Mouse (Mus musculus): Measurements from ENCODE around the gene Zfhx3.

Gene Zfhx3

GRCm38 (mm10) chr8:108355119-108355777, 412.8 kb downstream of the Zfhx3 start:
- DNase-seq (ENCODE audit: low spot score in 2 of 2) = no peak

- DNase-seq (ENCODE audit: low spot score in 2 of 2) = no peak
These were observed 419.0 kb downstream of the Zfhx3 start for GRCm38 (mm10) chr8:108361402-108361801.

- DNase-seq (ENCODE audit: low spot score in 2 of 2) = no peak
These were observed 420.0 kb downstream of the Zfhx3 start for GRCm38 (mm10) chr8:108362421-108362820.

GRCm38 (mm10) chr8:108363435-108363834, 421.0 kb downstream of the Zfhx3 start:
- DNase-seq (ENCODE audit: low spot score in 2 of 2) = no peak

- no peak for DNase-seq (ENCODE audit: low spot score in 2 of 2)
These were observed 421.4 kb downstream of the Zfhx3 start for GRCm38 (mm10) chr8:108363856-108364255.

- no peak for DNase-seq (ENCODE audit: low spot score in 2 of 2)
These were observed 426.6 kb downstream of the Zfhx3 start for GRCm38 (mm10) chr8:108369081-108369480.

GRCm38 (mm10) chr8:108370731-108371130, 428.3 kb downstream of the Zfhx3 start:
- DNase-seq (ENCODE audit: low spot score in 2 of 2) = no peak

- DNase-seq (ENCODE audit: low spot score in 2 of 2) = no peak
These were observed 430.6 kb downstream of the Zfhx3 start for GRCm38 (mm10) chr8:108373046-108373445.

GRCm38 (mm10) chr8:108378036-108378435, 435.6 kb downstream of the Zfhx3 start:
- DNase-seq (ENCODE audit: low spot score in 2 of 2) = no peak

GRCm38 (mm10) chr8:108383121-108383520, 440.7 kb downstream of the Zfhx3 start:
- DNase-seq (ENCODE audit: low spot score in 2 of 2) = no peak

- DNase-seq (ENCODE audit: low spot score in 2 of 2) = no peak
These were observed 444.9 kb downstream of the Zfhx3 start for GRCm38 (mm10) chr8:108387160-108387912.

- DNase-seq (ENCODE audit: low spot score in 2 of 2) = no peak
These were observed 445.4 kb downstream of the Zfhx3 start for GRCm38 (mm10) chr8:108387913-108388274.

- DNase-seq (ENCODE audit: low spot score in 2 of 2) = peak; percentile 63 to 72
These were observed 450.5 kb downstream of the Zfhx3 start for GRCm38 (mm10) chr8:108392909-108393308.

GRCm38 (mm10) chr8:108402149-108402548, 459.7 kb downstream of the Zfhx3 start:
- peak; percentile 11 to 20 for DNase-seq (ENCODE audit: low spot score in 2 of 2)

GRCm38 (mm10) chr8:108406716-108407494, 464.5 kb downstream of the Zfhx3 start:
- DNase-seq (ENCODE audit: low spot score in 2 of 2) = no peak

- DNase-seq (ENCODE audit: low spot score in 2 of 2) = no peak
These were observed 476.9 kb downstream of the Zfhx3 start for GRCm38 (mm10) chr8:108419162-108419844.

GRCm38 (mm10) chr8:108422521-108422920, 480.1 kb downstream of the Zfhx3 start:
- DNase-seq (ENCODE audit: low spot score in 2 of 2) = no peak

- DNase-seq (ENCODE audit: low spot score in 2 of 2) = peak in 1 of 2 experiments; percentile 4
These were observed 481.9 kb downstream of the Zfhx3 start for GRCm38 (mm10) chr8:108424337-108424736.

GRCm38 (mm10) chr8:108433321-108433720, 490.9 kb downstream of the Zfhx3 start:
- DNase-seq (ENCODE audit: low spot score in 2 of 2) = no peak

- no peak for DNase-seq (ENCODE audit: low spot score in 2 of 2)
These were observed 492.1 kb downstream of the Zfhx3 start for GRCm38 (mm10) chr8:108434510-108434909.

- DNase-seq (ENCODE audit: low spot score in 2 of 2) = no peak
These were observed 493.9 kb downstream of the Zfhx3 start for GRCm38 (mm10) chr8:108436336-108436735.

GRCm38 (mm10) chr8:108437316-108437830, 494.9 kb downstream of the Zfhx3 start:
- DNase-seq (ENCODE audit: low spot score in 2 of 2) = no peak
